Mouse (Mus musculus) stomach, embryonic 16.5 days (tissue): Measurements from ENCODE around the gene Pacsin2. TPM values are rescaled to one million over a fixed set of nuclear protein-coding genes. Genes with fewer than 3 reads are reported as not detected.
A peak's percentile ranks its signal among the peaks of the same experiment; 100 is the strongest.
"Not testable (repeated sequence)": the region's sequence is repeated elsewhere in the genome, so short reads cannot be mapped to it uniquely, and the experiment has no call there.

ENCODE experiments used
- ATAC-seq: fragments of 200-750 bp; cut with Nextera tagmentation; 2 replicates; pipeline ENCODE4 v1.8.0; 2017; ENCODE audit warnings: moderate number of reproducible peaks, moderate TSS enrichment; ENCODE audit not compliant: insufficient read depth, low FRiP score
- H3K27ac ChIP-seq: fragments of 300-500 bp; sonication (generic); 2 replicates; pipeline ENCODE4 v1.5.1; 2014; ENCODE audit warnings: low read length
- H3K27me3 ChIP-seq: fragments of 300-500 bp; sonication (generic); 2 replicates; pipeline ENCODE4 v1.6.1; 2014; ENCODE audit warnings: low read length, control low read depth, mixed read lengths; ENCODE audit not compliant: control insufficient read depth, insufficient read depth
- H3K36me3 ChIP-seq: fragments of 300-500 bp; sonication (generic); 2 replicates; pipeline ENCODE4 v1.6.1; 2014; ENCODE audit warnings: low read length; ENCODE audit not compliant: control insufficient read depth, insufficient read depth
- H3K4me1 ChIP-seq: fragments of 300-500 bp; sonication (generic); 2 replicates; pipeline ENCODE4 v1.6.1; 2014; ENCODE audit warnings: low read length, control low read depth, mixed read lengths; ENCODE audit not compliant: control insufficient read depth, insufficient read depth
- H3K4me2 ChIP-seq: fragments of 300-500 bp; sonication (generic); 2 replicates; pipeline ENCODE4 v1.6.1; 2014; ENCODE audit warnings: low read depth, low read length, mixed read lengths
- H3K4me3 ChIP-seq: fragments of 300-500 bp; sonication (generic); replicated peaks from 2 replicates; pipeline ENCODE4 v1.5.1; 2014; ENCODE audit warnings: mild to moderate bottlenecking, low read length
- H3K9ac ChIP-seq: fragments of 300-500 bp; sonication (generic); 2 replicates; pipeline ENCODE4 v1.6.1; 2014; ENCODE audit warnings: low read length
- H3K9me3 ChIP-seq: fragments of 300-500 bp; sonication (generic); replicated peaks from 2 replicates; pipeline ENCODE4 v1.6.1; 2016; ENCODE audit warnings: low read length, control low read depth; ENCODE audit not compliant: control insufficient read depth
- WGBS: fragments of 180-500 bp; shearing (Covaris S2); extraction: QIAGEN DNeasy Blood & Tissue Kit; methylation state at CpG from one replicate; pipeline ENCODE4 v1.1.7; 2014; 5-methylcytosine and 5-hydroxymethylcytosine counted together
- polyA plus RNA-seq: library from polyadenylated mRNA; unstranded; fragments of >200 nt; fragmentation: Nextera tagmentation; extraction: Ambion mirVana; gene quantifications from 2 replicates; pipeline ENCODE4 v1.2.1, GENCODE M21; 2015

Gene Pacsin2
- polyA plus RNA-seq, 1 experiment from 2014 or later: 64.5 TPM

GRCm38 (mm10) chr15:83365697-83366096 is 98.7 kb downstream of the Pacsin2 start:
- Histone ChIP-seq H3K27ac (no peak overlapping the region), H3K36me3 (no peaks in the 10 kb centered on the region), H3K4me3 (no peak overlapping the region), H3K9me3 (no peaks in the 10 kb centered on the region), H3K9ac (no peak overlapping the region), H3K4me1 (no peaks in the 10 kb centered on the region), H3K4me2 (peak overlapping the region; percentile 90; the same call in 1 of the 2 replicates), H3K27me3 (no peaks in the 10 kb centered on the region)
- ATAC-seq: no peak

- no peaks in the 10 kb centered on the region for H3K27me3 ChIP-seq
- no peak for ATAC-seq
- WGBS: 47% methylated on average over 3 of the region's 3 CpGs
Measured at GRCm38 (mm10) chr15:83364194-83364593, 100.2 kb downstream of the Pacsin2 start.

GRCm38 (mm10) chr15:83362813-83363212 is 101.6 kb downstream of the Pacsin2 start:
- H3K9me3 ChIP-seq, H3K4me1 ChIP-seq, H3K4me2 ChIP-seq, H3K36me3 ChIP-seq, H3K4me3 ChIP-seq, H3K27ac ChIP-seq, ATAC-seq, H3K27me3 ChIP-seq, H3K9ac ChIP-seq: not testable (repeated sequence)
- WGBS: 83% methylated on average over 1 of the region's 1 CpGs

More at GRCm38 (mm10) chr15:83364194-83364593, 100.2 kb downstream of the Pacsin2 start:
- no peaks in the 10 kb centered on the region for H3K36me3 ChIP-seq
- no peak overlapping the region for H3K9ac ChIP-seq
- no peak overlapping the region for H3K27ac ChIP-seq
- no peak overlapping the region for H3K4me3 ChIP-seq
- no peaks in the 10 kb centered on the region for H3K9me3 ChIP-seq
- H3K4me2 ChIP-seq: no peak overlapping the region
- 0 out of 2 replicates have a peak, but pooled peaks cover 4% of the 10 kb centered on the region for H3K4me1 ChIP-seq

GRCm38 (mm10) chr15:83360899-83361298 is 103.5 kb downstream of the Pacsin2 start:
- H3K9ac ChIP-seq, ATAC-seq, H3K9me3 ChIP-seq, H3K27me3 ChIP-seq, H3K27ac ChIP-seq, H3K4me2 ChIP-seq, H3K4me1 ChIP-seq, H3K4me3 ChIP-seq, H3K36me3 ChIP-seq: not testable (repeated sequence)
- 71% methylated on average over 5 of the region's 5 CpGs for WGBS

GRCm38 (mm10) chr15:83360140-83360539 is 104.3 kb downstream of the Pacsin2 start:
- 71% methylated on average over 3 of the region's 3 CpGs for WGBS
- no peak overlapping the region for H3K27ac ChIP-seq
- no peaks in the 10 kb centered on the region for H3K27me3 ChIP-seq
- H3K9ac ChIP-seq: no peak overlapping the region
- 0 out of 2 replicates have a peak, but pooled peaks cover 4% of the 10 kb centered on the region for H3K4me1 ChIP-seq
- no peak for ATAC-seq
- H3K9me3 ChIP-seq: no peaks in the 10 kb centered on the region
- H3K4me2 ChIP-seq: no peak overlapping the region
- no peaks in the 10 kb centered on the region for H3K36me3 ChIP-seq
- no peak overlapping the region for H3K4me3 ChIP-seq

- no peak for ATAC-seq
- Histone ChIP-seq H3K27ac (no peak overlapping the region), H3K4me2 (no peak overlapping the region), H3K36me3 (no peaks in the 10 kb centered on the region), H3K27me3 (no peaks in the 10 kb centered on the region), H3K4me3 (no peak overlapping the region), H3K9ac (no peak overlapping the region), H3K4me1 (0 out of 2 replicates have a peak, but pooled peaks cover 4% of the 10 kb centered on the region), H3K9me3 (no peaks in the 10 kb centered on the region)
- WGBS: 83% methylated on average over 1 of the region's 1 CpGs
Measured at GRCm38 (mm10) chr15:83358476-83358875, 105.9 kb downstream of the Pacsin2 start.

- ATAC-seq: no peak
- Histone ChIP-seq H3K36me3 (no peaks in the 10 kb centered on the region), H3K4me1 (peaks cover 11% of the 10 kb centered on the region; the same call in 1 of the 2 replicates), H3K9ac (no peak overlapping the region), H3K9me3 (no peaks in the 10 kb centered on the region), H3K4me3 (no peak overlapping the region), H3K27me3 (no peaks in the 10 kb centered on the region), H3K27ac (peak overlapping the region; percentile 95), H3K4me2 (no peak overlapping the region)
- 70% methylated on average over 4 of the region's 4 CpGs for WGBS
Measured at GRCm38 (mm10) chr15:83351546-83351945, 112.9 kb downstream of the Pacsin2 start.

- no peaks in the 10 kb centered on the region for H3K27me3 ChIP-seq
- no peaks in the 10 kb centered on the region for H3K9me3 ChIP-seq
- peak overlapping the region; percentile 75 for H3K4me3 ChIP-seq
- WGBS: 62% methylated on average over 2 of the region's 2 CpGs
- H3K36me3 ChIP-seq: no peaks in the 10 kb centered on the region
- H3K4me1 ChIP-seq: peaks cover 11% of the 10 kb centered on the region
- ATAC-seq: peak; percentile 73
- H3K9ac ChIP-seq: peak overlapping the region; percentile 78
- H3K27ac ChIP-seq: peak overlapping the region; percentile 95
- H3K4me2 ChIP-seq: peak overlapping the region; percentile 78
Measured at GRCm38 (mm10) chr15:83350859-83351258, 113.5 kb downstream of the Pacsin2 start.

GRCm38 (mm10) chr15:83349954-83350711 is 114.3 kb downstream of the Pacsin2 start, which contains the start of gene Arfgap3:
TSS of gene Arfgap3 (minus strand) at chr15:83350247.
- Histone ChIP-seq H3K9me3 (no peaks in the 10 kb centered on the region), H3K36me3 (no peaks in the 10 kb centered on the region), H3K4me1 (peaks cover 18% of the 10 kb centered on the region), H3K27me3 (no peaks in the 10 kb centered on the region), H3K9ac (peak within 1 kb of the TSS; percentile 95), H3K4me3 (peak within 1 kb of the TSS; percentile 75), H3K4me2 (peak within 1 kb of the TSS; percentile 78), H3K27ac (peak within 1 kb of the TSS; percentile 95)
- WGBS: under 1% methylated on average over 60 of the region's 60 CpGs
- ATAC-seq: peak; percentile 92
